Mouse (Mus musculus): ENCODE data around the gene Ddost. TPM values are rescaled to one million over a fixed set of nuclear protein-coding genes. Genes with fewer than 3 reads are reported as not detected.

Gene Ddost
- 147 and 192 TPM in 2 replicates for polyA plus RNA-seq (2012; rRNA removed)

DNA sequence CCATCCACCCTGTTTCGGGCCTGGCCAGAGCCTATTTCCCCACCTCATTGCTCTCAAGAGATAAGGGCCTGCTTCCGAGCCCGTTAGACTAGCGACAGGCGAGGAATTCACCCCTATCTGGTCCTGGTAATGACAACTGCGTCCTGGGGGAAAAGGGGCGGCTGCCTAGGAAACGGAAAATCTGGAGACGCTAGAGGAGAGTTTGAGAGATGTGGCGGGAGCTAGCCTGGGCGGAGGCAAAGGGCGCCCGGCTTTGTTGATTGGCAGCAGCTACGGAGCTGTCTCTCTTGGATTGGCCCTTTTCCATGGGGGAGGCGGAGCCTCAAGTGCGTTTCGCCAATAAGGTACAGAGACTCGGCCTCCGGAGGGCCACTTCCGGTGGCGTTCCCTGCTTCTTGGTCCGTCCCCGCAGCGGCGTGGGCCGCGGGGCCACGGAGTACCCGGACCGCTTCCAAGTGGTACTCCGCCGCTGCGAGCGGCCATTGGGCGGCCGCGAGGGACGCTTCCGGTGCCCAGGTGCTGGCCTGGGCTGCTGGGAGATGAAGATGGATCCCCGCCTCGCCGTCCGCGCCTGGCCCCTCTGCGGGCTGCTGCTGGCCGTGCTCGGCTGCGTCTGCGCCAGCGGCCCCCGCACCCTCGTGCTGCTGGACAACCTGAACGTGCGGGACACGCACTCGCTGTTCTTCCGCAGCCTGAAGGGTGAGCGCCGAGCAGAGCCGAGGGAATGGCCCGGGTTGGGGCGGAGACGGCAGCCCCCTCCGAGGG, at the start of gene Ddost:
TSS of gene Ddost (plus strand) at position 391 of the 765 bp plus-strand sequence.

DNA sequence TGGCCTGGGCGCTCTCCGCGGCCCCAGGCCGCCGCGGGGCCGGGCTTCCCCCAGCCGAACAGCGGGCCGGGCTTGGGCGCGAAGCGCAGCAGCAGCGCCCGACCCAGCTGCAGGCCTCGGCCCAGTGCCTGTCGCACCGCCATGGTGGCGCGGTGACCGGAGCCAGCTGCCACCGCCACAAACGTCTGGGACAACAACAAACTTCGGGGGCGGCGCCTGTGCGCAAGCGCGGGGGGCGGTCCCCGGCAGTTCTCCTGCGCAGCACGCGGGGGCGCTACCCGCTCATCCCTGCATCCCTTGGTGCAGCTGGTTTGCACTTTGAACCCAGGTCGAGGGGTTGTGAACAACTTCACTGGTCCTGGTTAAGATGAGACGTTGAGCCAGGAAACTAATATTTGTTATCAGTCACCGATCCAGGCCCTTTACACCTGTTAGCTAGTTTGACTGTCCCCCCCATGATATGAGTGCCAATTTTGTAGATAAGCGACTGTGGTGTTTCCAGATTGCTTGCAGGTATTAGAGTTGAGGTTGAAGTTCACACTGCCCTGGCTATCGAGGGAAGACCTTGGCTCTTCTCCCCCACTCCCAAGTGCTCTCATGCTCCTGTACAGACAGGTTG, 21.7 kb downstream of the Ddost start, which contains the start of gene Pink1:
TSS of gene Pink1 (minus strand) at position 231 of the 619 bp plus-strand sequence.

Other genes with a start within 250 kb of the Ddost start
- gene Hp1bp3, start 88.4 kb upstream of the Ddost start, polyA plus RNA-seq (2012; rRNA removed) = 197 and 218 TPM in 2 replicates
- gene Sh2d5, start 54.3 kb upstream of the Ddost start, polyA plus RNA-seq (2012; rRNA removed) = 15.4 and 18.3 TPM in 2 replicates
- 2.6 and 3.3 TPM in 2 replicates for gene Kif17, start 54.3 kb upstream of the Ddost start, polyA plus RNA-seq (2012; rRNA removed)
- 71.1 and 71.6 TPM in 2 replicates for gene Pink1, start 21.6 kb downstream of the Ddost start, polyA plus RNA-seq (2012; rRNA removed)
- 2.0 and 2.7 TPM in 2 replicates for gene Cda, start 63.3 kb downstream of the Ddost start, polyA plus RNA-seq (2012; rRNA removed)
- gene Fam43b, start 91.8 kb downstream of the Ddost start, polyA plus RNA-seq (2012; rRNA removed) = 2.4 and 2.7 TPM in 2 replicates
- 18.8 and 23.8 TPM in 2 replicates for gene Mul1, start 129.9 kb downstream of the Ddost start, polyA plus RNA-seq (2012; rRNA removed)
- 29.1 and 30.4 TPM in 2 replicates for gene Camk2n1, start 149.6 kb downstream of the Ddost start, polyA plus RNA-seq (2012; rRNA removed)